Mouse (Mus musculus) forebrain, embryonic 16.5 days (tissue): Measurements from ENCODE around the gene Il1rapl1. TPM values are rescaled to one million over a fixed set of nuclear protein-coding genes. Genes with fewer than 3 reads are reported as not detected.

Experiments used
- ATAC-seq: fragments of 200-750 bp; cut with Nextera tagmentation; 2 replicates; pipeline ENCODE4 v1.8.0; 2017; ENCODE audit warnings: mild to moderate bottlenecking, moderate library complexity
- H3K27ac ChIP-seq: fragments of 300-500 bp; sonication (generic); 2 replicates; pipeline ENCODE4 v1.5.1; 2014; ENCODE audit warnings: low read length, control low read depth
- H3K27me3 ChIP-seq: fragments of 300-500 bp; sonication (generic); replicated peaks from 2 replicates; pipeline ENCODE4 v1.6.1; 2014; ENCODE audit warnings: low read length; ENCODE audit not compliant: control insufficient read depth, insufficient read depth
- H3K36me3 ChIP-seq: fragments of 300-500 bp; sonication (generic); 2 replicates; pipeline ENCODE4 v1.6.1; 2014; ENCODE audit not compliant: control insufficient read depth, insufficient read depth
- H3K4me1 ChIP-seq: fragments of 300-500 bp; sonication (generic); replicated peaks from 2 replicates; pipeline ENCODE4 v1.6.1; 2014; ENCODE audit warnings: low read length; ENCODE audit not compliant: control insufficient read depth, insufficient read depth
- H3K4me2 ChIP-seq: fragments of 300-500 bp; sonication (generic); 2 replicates; pipeline ENCODE4 v1.6.1; 2014; ENCODE audit warnings: mild to moderate bottlenecking, low read length, control low read depth
- H3K4me3 ChIP-seq: fragments of 300-500 bp; sonication (generic); replicated peaks from 2 replicates; pipeline ENCODE4 v1.5.1; 2014; ENCODE audit warnings: mild to moderate bottlenecking, low read length, control low read depth
- H3K9ac ChIP-seq: fragments of 300-500 bp; sonication (generic); replicated peaks from 2 replicates; pipeline ENCODE4 v1.6.1; 2014; ENCODE audit warnings: low read depth, low read length, control low read depth
- H3K9me3 ChIP-seq: fragments of 300-500 bp; sonication (generic); 2 replicates; pipeline ENCODE4 v1.6.1; 2016; ENCODE audit warnings: low read length; ENCODE audit not compliant: control insufficient read depth
- WGBS: fragments of 180-500 bp; shearing (Covaris S2); extraction: QIAGEN DNeasy Blood & Tissue Kit; methylation state at CpG from one replicate; pipeline ENCODE4 v1.1.7; 2014; 5-methylcytosine and 5-hydroxymethylcytosine counted together
- polyA plus RNA-seq: library from polyadenylated mRNA; unstranded; fragments of >200 nt; fragmentation: Nextera tagmentation; extraction: Ambion mirVana; gene quantifications from 2 replicates; pipeline ENCODE4 v1.2.1, GENCODE M21; 2015

Gene Il1rapl1
- polyA plus RNA-seq, 1 experiment from 2014 or later = 4.0 TPM

GRCm38 (mm10) chrX:88089873-88090272 lies 25.6 kb downstream of the Il1rapl1 start:
- WGBS = 75% methylated on average over 2 of the region's 2 CpGs
- H3K36me3 ChIP-seq = no peaks in the 10 kb centered on the region

GRCm38 (mm10) chrX:88072741-88073419 lies 42.6 kb downstream of the Il1rapl1 start:
- no peak for ATAC-seq
- no peak overlapping the region for H3K4me2 ChIP-seq
- H3K9me3 ChIP-seq = no peaks in the 10 kb centered on the region
- H3K27me3 ChIP-seq = no peaks in the 10 kb centered on the region
- 30% methylated on average over 7 of the region's 7 CpGs for WGBS
- H3K27ac ChIP-seq = no peak overlapping the region
- peaks cover 3% of the 10 kb centered on the region; the same call in 1 of the 2 replicates for H3K4me1 ChIP-seq
- H3K36me3 ChIP-seq = no peaks in the 10 kb centered on the region
- no peak overlapping the region for H3K9ac ChIP-seq
- no peak overlapping the region for H3K4me3 ChIP-seq

More at GRCm38 (mm10) chrX:88089873-88090272, 25.6 kb downstream of the Il1rapl1 start:
- no peak overlapping the region for H3K9ac ChIP-seq
- no peak for ATAC-seq
- H3K4me2 ChIP-seq = no peak overlapping the region
- H3K4me1 ChIP-seq = no peaks in the 10 kb centered on the region
- H3K9me3 ChIP-seq = no peaks in the 10 kb centered on the region
- H3K4me3 ChIP-seq = no peak overlapping the region
- H3K27me3 ChIP-seq = no peaks in the 10 kb centered on the region
- H3K27ac ChIP-seq = no peak overlapping the region

- no peak overlapping the region for H3K4me3 ChIP-seq
- H3K9ac ChIP-seq = no peak overlapping the region
- no peak overlapping the region for H3K4me2 ChIP-seq
- H3K27me3 ChIP-seq = no peaks in the 10 kb centered on the region
- H3K4me1 ChIP-seq = peaks cover 3% of the 10 kb centered on the region; the same call in 1 of the 2 replicates
- WGBS = 68% methylated on average over 3 of the region's 3 CpGs
- no peak overlapping the region for H3K27ac ChIP-seq
- ATAC-seq = no peak
- no peaks in the 10 kb centered on the region for H3K9me3 ChIP-seq
- no peaks in the 10 kb centered on the region for H3K36me3 ChIP-seq
Observed at GRCm38 (mm10) chrX:88070368-88070767, 45.1 kb downstream of the Il1rapl1 start.

GRCm38 (mm10) chrX:88043556-88043955 lies 71.9 kb downstream of the Il1rapl1 start:
- Histone ChIP-seq H3K27ac (no peak overlapping the region), H3K9me3 (no peaks in the 10 kb centered on the region), H3K27me3 (no peaks in the 10 kb centered on the region), H3K4me2 (no peak overlapping the region), H3K4me3 (no peak overlapping the region), H3K4me1 (no peaks in the 10 kb centered on the region), H3K36me3 (no peaks in the 10 kb centered on the region), H3K9ac (no peak overlapping the region)
- no peak for ATAC-seq
- WGBS = 87% methylated on average over 1 of the region's 1 CpGs

- no peaks in the 10 kb centered on the region for H3K27me3 ChIP-seq
- no peak for ATAC-seq
- 73% methylated on average over 1 of the region's 1 CpGs for WGBS
Observed at GRCm38 (mm10) chrX:88038984-88039383, 76.5 kb downstream of the Il1rapl1 start.

GRCm38 (mm10) chrX:87897172-87897571 lies 218.3 kb downstream of the Il1rapl1 start:
- H3K9ac ChIP-seq = no peak overlapping the region
- H3K36me3 ChIP-seq = no peaks in the 10 kb centered on the region
- no peaks in the 10 kb centered on the region for H3K9me3 ChIP-seq
- no peaks in the 10 kb centered on the region for H3K4me1 ChIP-seq
- no peak for ATAC-seq
- no peak overlapping the region for H3K27ac ChIP-seq
- no peak overlapping the region for H3K4me3 ChIP-seq
- H3K4me2 ChIP-seq = no peak overlapping the region
- no peaks in the 10 kb centered on the region for H3K27me3 ChIP-seq
- 70% methylated on average over 1 of the region's 1 CpGs for WGBS

More at GRCm38 (mm10) chrX:88038984-88039383, 76.5 kb downstream of the Il1rapl1 start:
- Histone ChIP-seq H3K4me1 (no peaks in the 10 kb centered on the region), H3K36me3 (no peaks in the 10 kb centered on the region), H3K27ac (no peak overlapping the region), H3K9me3 (no peaks in the 10 kb centered on the region), H3K4me2 (no peak overlapping the region), H3K4me3 (no peak overlapping the region), H3K9ac (no peak overlapping the region)

- no peak for ATAC-seq
Observed at GRCm38 (mm10) chrX:87891916-87892315, 223.5 kb downstream of the Il1rapl1 start.

GRCm38 (mm10) chrX:87854107-87854506 lies 261.3 kb downstream of the Il1rapl1 start:
- Histone ChIP-seq H3K36me3 (no peaks in the 10 kb centered on the region), H3K4me2 (no peak overlapping the region), H3K27ac (no peak overlapping the region), H3K4me3 (no peak overlapping the region), H3K9me3 (no peaks in the 10 kb centered on the region), H3K27me3 (no peaks in the 10 kb centered on the region), H3K9ac (no peak overlapping the region), H3K4me1 (no peaks in the 10 kb centered on the region)
- 29% methylated on average over 2 of the region's 2 CpGs for WGBS
- ATAC-seq = peak; percentile 68

More at GRCm38 (mm10) chrX:87891916-87892315, 223.5 kb downstream of the Il1rapl1 start:
- Histone ChIP-seq H3K9ac (no peak overlapping the region), H3K4me3 (no peak overlapping the region), H3K27me3 (no peaks in the 10 kb centered on the region), H3K9me3 (no peaks in the 10 kb centered on the region), H3K36me3 (no peaks in the 10 kb centered on the region), H3K4me1 (no peaks in the 10 kb centered on the region), H3K27ac (no peak overlapping the region), H3K4me2 (no peak overlapping the region)

- Histone ChIP-seq H3K27ac (no peak overlapping the region), H3K27me3 (no peaks in the 10 kb centered on the region), H3K36me3 (no peaks in the 10 kb centered on the region), H3K9ac (no peak overlapping the region), H3K4me3 (no peak overlapping the region), H3K9me3 (no peaks in the 10 kb centered on the region), H3K4me1 (no peaks in the 10 kb centered on the region), H3K4me2 (no peak overlapping the region)
- no peak for ATAC-seq
Observed at GRCm38 (mm10) chrX:87813884-87814283, 301.6 kb downstream of the Il1rapl1 start.

GRCm38 (mm10) chrX:87807717-87808116 lies 307.7 kb downstream of the Il1rapl1 start:
- Histone ChIP-seq H3K9me3 (no peaks in the 10 kb centered on the region), H3K4me3 (no peak overlapping the region), H3K36me3 (no peaks in the 10 kb centered on the region), H3K27me3 (no peaks in the 10 kb centered on the region), H3K4me1 (no peaks in the 10 kb centered on the region), H3K9ac (no peak overlapping the region), H3K4me2 (no peak overlapping the region), H3K27ac (no peak overlapping the region)
- WGBS = 16% methylated on average over 1 of the region's 1 CpGs
- ATAC-seq = no peak
